Mouse (Mus musculus) small intestine, adult 2 months (tissue): ENCODE results near the gene Tuba1b.

Experiments
- CTCF ChIP-seq: fragments of 200-500 bp; IDR thresholded peaks from 2 replicates; pipeline ENCODE4 v1.5.1; 2012; ENCODE audit warnings: low read depth, mild to moderate bottlenecking, control low read depth, inconsistent platforms, low read length, moderate library complexity, mixed read lengths; ENCODE audit not compliant: insufficient replicate concordance, insufficient read length; ENCODE audit errors: extremely low read depth
- POLR2A ChIP-seq: fragments of 200-500 bp; IDR thresholded peaks from 2 replicates; pipeline ENCODE4 v1.6.1; 2012; ENCODE audit warnings: low read depth, mild to moderate bottlenecking, control low read depth, inconsistent platforms, low read length, moderate library complexity

GRCm38 (mm10) chr15:98930017-98930734 lies 4.2 kb downstream of the Tuba1b start:
- TF ChIP-seq CTCF (no peak), POLR2A (no peak)
